Mouse (Mus musculus) CD4-positive helper T cell, adult 2 months (primary cell): Measurements from ENCODE around the gene Klf11.
A peak's percentile ranks its signal among the peaks of the same experiment; 100 is the strongest.

ENCODE experiments used
- DNase-seq: peaks from one replicate; pipeline ENCODE4 v3.0.0-alpha.2; 2012; ENCODE audit warnings: low read depth, missing footprints, low spot score

Klf11 gene

GRCm38 (mm10) chr12:24651642-24652342 lies 718 bp downstream of the Klf11 start:
- peak; percentile 94 for DNase-seq

- DNase-seq: no peak
Observed at GRCm38 (mm10) chr12:24654065-24654862, 3.2 kb downstream of the Klf11 start.

- DNase-seq: no peak
Observed at GRCm38 (mm10) chr12:24656436-24656835, 5.4 kb downstream of the Klf11 start.

GRCm38 (mm10) chr12:24658998-24659397 lies 7.9 kb downstream of the Klf11 start:
- no peak for DNase-seq

- DNase-seq: no peak
Observed at GRCm38 (mm10) chr12:24659923-24660322, 8.8 kb downstream of the Klf11 start.

GRCm38 (mm10) chr12:24661100-24661499 lies 10.0 kb downstream of the Klf11 start:
- DNase-seq: no peak

GRCm38 (mm10) chr12:24662131-24662530 lies 11.1 kb downstream of the Klf11 start:
- DNase-seq: no peak

- no peak for DNase-seq
Observed at GRCm38 (mm10) chr12:24680096-24680491, 29.0 kb downstream of the Klf11 start.

GRCm38 (mm10) chr12:24680492-24681285 lies 29.6 kb downstream of the Klf11 start:
- DNase-seq: no peak

- DNase-seq: no peak
Observed at GRCm38 (mm10) chr12:24681286-24682023, 30.4 kb downstream of the Klf11 start, which contains the start of gene Cys1. Gene Cys1 (minus strand): TSS chr12:24681813.

- no peak for DNase-seq
Observed at GRCm38 (mm10) chr12:24682563-24682962, 31.5 kb downstream of the Klf11 start.

GRCm38 (mm10) chr12:24683461-24683860 lies 32.4 kb downstream of the Klf11 start:
- no peak for DNase-seq

GRCm38 (mm10) chr12:24686038-24686695 lies 35.1 kb downstream of the Klf11 start:
- no peak for DNase-seq

- no peak for DNase-seq
Observed at GRCm38 (mm10) chr12:24686696-24687346, 35.7 kb downstream of the Klf11 start.

GRCm38 (mm10) chr12:24690351-24690750 lies 39.3 kb downstream of the Klf11 start:
- no peak for DNase-seq

- peak; percentile 74 for DNase-seq
Observed at GRCm38 (mm10) chr12:24696500-24697483, 45.7 kb downstream of the Klf11 start.

GRCm38 (mm10) chr12:24697484-24698204 lies 46.6 kb downstream of the Klf11 start:
- DNase-seq: no peak

- DNase-seq: no peak
Observed at GRCm38 (mm10) chr12:24698514-24698913, 47.4 kb downstream of the Klf11 start.
